Mouse (Mus musculus): Measurements from ENCODE around the gene Nwd2. TPM values are rescaled to one million over a fixed set of nuclear protein-coding genes. Genes with fewer than 3 reads are reported as not detected.

Nwd2 gene
- polyA plus RNA-seq, 1 experiment from 2014 or later = 3.1 TPM

- ATAC-seq (ENCODE audit: low FRiP score) = no peak
- H3K36me3 ChIP-seq (ENCODE audit: control insufficient read depth, insufficient read depth, low read length) = no peaks in the 10 kb centered on the region
- H3K4me1 ChIP-seq (ENCODE audit: control insufficient read depth, insufficient read depth, low read length) = no peaks in the 10 kb centered on the region
- H3K4me2 ChIP-seq = no peak overlapping the region
- WGBS = 90% methylated on average over 8 of the region's 8 CpGs
- H3K9ac ChIP-seq (ENCODE audit: low read length) = no peak overlapping the region
- H3K9me3 ChIP-seq (ENCODE audit: control insufficient read depth, low read length) = no peaks in the 10 kb centered on the region
- no peak overlapping the region for H3K27ac ChIP-seq (ENCODE audit: low read depth, low read length)
- no peaks in the 10 kb centered on the region for H3K27me3 ChIP-seq (ENCODE audit: control insufficient read depth, insufficient read depth, low read length)
- H3K4me3 ChIP-seq (ENCODE audit: low read depth, low read length) = no peak overlapping the region
- DNase-seq (ENCODE audit: low spot score, missing footprints) = no peak
These were observed 210.0 kb downstream of the Nwd2 start for GRCm38 (mm10) chr5:63858901-63859300.

Other genes starting within 250 kb of the Nwd2 start
- 0.90 and 0.96 TPM in 2 replicates for gene 0610040J01Rik, start 163.3 kb downstream of the Nwd2 start, polyA plus RNA-seq (2014; fragmentation: Nextera tagmentation; extraction: Ambion mirVana)

All from midbrain, embryonic 11.5 days (tissue).